In the genomic region with DNA sequence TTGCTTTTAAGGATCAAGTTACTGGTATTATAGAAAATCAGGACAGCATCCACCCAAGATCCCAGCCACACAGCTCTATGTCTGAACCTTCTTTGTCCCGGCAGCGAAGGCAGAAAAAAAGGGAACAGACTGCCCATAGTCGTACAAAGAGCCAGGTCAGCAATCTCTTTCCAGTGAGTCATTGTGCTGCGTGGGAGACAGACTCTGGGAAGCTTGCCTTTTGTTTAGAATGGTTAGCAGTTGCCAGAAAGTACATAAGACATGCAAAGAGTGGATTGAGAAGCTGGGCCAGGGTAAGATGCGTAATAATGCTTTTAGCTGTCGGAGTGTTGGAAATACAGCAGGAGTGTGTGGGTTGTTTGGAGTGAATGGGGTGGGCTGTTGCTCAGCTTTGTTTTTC, we compare ENCODE assay signal across 10 mouse cellular contexts. TPM values are rescaled to one million over a fixed set of nuclear protein-coding genes. Genes with fewer than 3 reads are reported as not detected.
DNase-seq lines count a peak whose midpoint lies in the region; ATAC-seq lines count a peak whose summit lies in the region.
"Had no signal": no experiment of that assay in that cellular context is flagged by ENCODE, and none has a peak within 500 bp of the region (broad histone marks: within the 10 kb centered on the region; RNA-seq: fewer than 3 reads in every experiment).

No protein-coding gene starts in this region.

- H3K4me2 ChIP-seq in kidney, embryonic 15.5 days: no peak overlapping the region
- H3K4me2 ChIP-seq: embryonic facial prominence, embryonic 13.5 days; lung, embryonic 15.5 days had no signal

- H3K4me3 ChIP-seq in kidney, embryonic 15.5 days (replicated peaks): no peak overlapping the region
- H3K4me3 ChIP-seq: embryonic facial prominence, embryonic 13.5 days; lung, embryonic 15.5 days had no signal

- WGBS in kidney, embryonic 15.5 days: 72% methylated on average over 6 of the region's 6 CpGs

- H3K27me3 ChIP-seq in kidney, embryonic 15.5 days: no peaks in the 10 kb centered on the region
- H3K27me3 ChIP-seq: embryonic facial prominence, embryonic 13.5 days; lung, embryonic 15.5 days had no signal

- peak; percentile 11 to 18 for DNase-seq in cerebellum, postnatal 25 days
- DNase-seq in cerebellum, postnatal 14 days: no peak
- peak; percentile 77 to 79 for DNase-seq in right cerebral cortex, adult 2 months (ENCODE audit: low spot score in 2 of 2)
- no peak for DNase-seq in right cerebral cortex, postnatal 4 days
- DNase-seq in lung, postnatal 10 days: peak; percentile 69
- peak; percentile 24 to 42 for DNase-seq in urinary bladder, postnatal 36 days (ENCODE audit: low spot score in 2 of 2)
- no peak for DNase-seq in spleen, postnatal 36 days (ENCODE audit: low spot score in 2 of 2)

- H3K27ac ChIP-seq in kidney, embryonic 15.5 days: 0 out of 2 replicates have a peak overlapping the region, but pooled peaks have one; percentile 32
- H3K27ac ChIP-seq: embryonic facial prominence, embryonic 13.5 days; lung, embryonic 15.5 days had no signal

- ATAC-seq in kidney, embryonic 15.5 days (replicated peaks; ENCODE audit: low FRiP score): no peak

- H3K9me3 ChIP-seq in kidney, embryonic 15.5 days (replicated peaks): no peaks in the 10 kb centered on the region
- H3K9me3 ChIP-seq: embryonic facial prominence, embryonic 13.5 days; lung, embryonic 15.5 days had no signal

- H3K36me3 ChIP-seq in kidney, embryonic 15.5 days: peaks cover 36% of the 10 kb centered on the region

- no peak overlapping the region for H3K9ac ChIP-seq in kidney, embryonic 15.5 days
- H3K9ac ChIP-seq: embryonic facial prominence, embryonic 13.5 days; lung, embryonic 15.5 days had no signal

- no peaks in the 10 kb centered on the region for H3K4me1 ChIP-seq in kidney, embryonic 15.5 days
- H3K4me1 ChIP-seq: embryonic facial prominence, embryonic 13.5 days; lung, embryonic 15.5 days had no signal

RNA-seq across cellular contexts. Expression of a gene that starts 23.0 kb away (rescaled TPM):
- polyA plus RNA-seq in kidney, embryonic 15.5 days (2015; fragmentation: Nextera tagmentation; extraction: Ambion mirVana): 17.3 and 17.4 TPM in 2 replicates

RNA-seq across cellular contexts. Expression of a gene that starts 27.0 kb away (rescaled TPM):
- polyA plus RNA-seq in kidney, embryonic 15.5 days (2015; fragmentation: Nextera tagmentation; extraction: Ambion mirVana): 66.4 and 70.1 TPM in 2 replicates

RNA-seq across cellular contexts. Expression of a gene that starts 27.3 kb away (rescaled TPM):
- 385 and 440 TPM in 2 replicates for polyA plus RNA-seq in kidney, embryonic 15.5 days (2015; fragmentation: Nextera tagmentation; extraction: Ambion mirVana)

RNA-seq across cellular contexts. Expression of a gene that starts 31.1 kb away (rescaled TPM):
- polyA plus RNA-seq in kidney, embryonic 15.5 days (2015; fragmentation: Nextera tagmentation; extraction: Ambion mirVana): 0.30 and 0.55 TPM in 2 replicates
- polyA plus RNA-seq: embryonic facial prominence, embryonic 13.5 days had no signal

RNA-seq across cellular contexts. Expression of a gene that starts 44.7 kb away (rescaled TPM):
- polyA plus RNA-seq in kidney, embryonic 15.5 days (2015; fragmentation: Nextera tagmentation; extraction: Ambion mirVana): 131 and 136 TPM in 2 replicates

Comparison
In these comparisons a context has a peak if more than half of its experiments do, and no peak if none do; other contexts are left out.
1. DNase-seq: peak in cerebellum, postnatal 25 days (2 of 2), right cerebral cortex, adult 2 months (2 of 2), lung, postnatal 10 days (single experiment) and urinary bladder, postnatal 36 days (2 of 2); none in cerebellum, postnatal 14 days (0 of 2), right cerebral cortex, postnatal 4 days (single experiment) and spleen, postnatal 36 days (0 of 2).